Mouse (Mus musculus) myocyte (in vitro differentiated cells): ENCODE measurements around the gene Xpo5.

Experiments
- E2F4 ChIP-seq: IDR thresholded peaks from one replicate; pipeline ENCODE4 v1.6.1; 2011; ENCODE audit warnings: mild to moderate bottlenecking, control low read depth, moderate library complexity; ENCODE audit not compliant: insufficient read depth
- MAX ChIP-seq: IDR thresholded peaks from one replicate; pipeline ENCODE4 v1.6.1; 2011; ENCODE audit warnings: low read depth, mild to moderate bottlenecking, control low read depth
- MYOD1 ChIP-seq, 3 experiments: IDR thresholded peaks; one replicate each; pipeline ENCODE4 v1.6.1; 2011; ENCODE audit warnings: control low read depth in 2 of 3, low read depth in 2 of 3, mild to moderate bottlenecking in 2 of 3, moderate library complexity in 1 of 3; ENCODE audit not compliant: insufficient read length in 2 of 3, control insufficient read depth in 1 of 3
- POLR2A ChIP-seq: IDR thresholded peaks from one replicate; pipeline ENCODE4 v1.6.1; 2011; ENCODE audit warnings: low read depth, mild to moderate bottlenecking, control low read depth, moderate library complexity; ENCODE audit not compliant: insufficient read length
- POLR2AphosphoS2 ChIP-seq: IDR thresholded peaks from one replicate; pipeline ENCODE4 v1.6.1; 2011; ENCODE audit warnings: low read depth, control low read depth; ENCODE audit not compliant: insufficient read length
- SRF ChIP-seq: IDR thresholded peaks from one replicate; pipeline ENCODE4 v1.6.1; 2011; ENCODE audit warnings: low read depth; ENCODE audit not compliant: control insufficient read depth, insufficient read length
- TCF3 ChIP-seq: IDR thresholded peaks from one replicate; pipeline ENCODE4 v1.6.1; 2011; ENCODE audit warnings: low read depth, control low read depth; ENCODE audit not compliant: insufficient read length
- USF1 ChIP-seq: IDR thresholded peaks from one replicate; pipeline ENCODE4 v1.6.1; 2011; ENCODE audit warnings: low read depth, mild to moderate bottlenecking, control low read depth, moderate library complexity

- no peak for TF ChIP-seq USF1
- peak; percentile 40 for TF ChIP-seq POLR2A
- peak; percentile 70 for TF ChIP-seq POLR2AphosphoS2
- TF ChIP-seq SRF = no peak
- TF ChIP-seq TCF3 = no peak
- TF ChIP-seq MAX = no peak
- TF ChIP-seq E2F4 = no peak
- no peak for TF ChIP-seq MYOD1 (IDR thresholded peaks at IDR 0.05; ENCODE audit: control insufficient read depth in 1 of 3, insufficient read length in 2 of 3, low read depth in 2 of 3)
Observed at GRCm38 (mm10) chr17:46170538-46170937, 32.0 kb upstream of the Xpo5 start.
